Mouse (Mus musculus): ENCODE data around the gene Pds5b. TPM values are rescaled to one million over a fixed set of nuclear protein-coding genes. Genes with fewer than 3 reads are reported as not detected.
"Not testable (repeated sequence)": the region's sequence is repeated elsewhere in the genome, so short reads cannot be mapped to it uniquely, and the experiment has no call there.

The Pds5b gene
- total RNA-seq, 4 experiments from 2014 or later = 66.0 to 88.3 (median 80.5) TPM

- peak in 1 of 2 experiments; percentile 48 for DNase-seq (ENCODE audit: low spot score in 2 of 2)
Measured at GRCm38 (mm10) chr5:150702714-150703113, 29.2 kb downstream of the Pds5b start.

- DNase-seq (ENCODE audit: low spot score in 2 of 2) = not testable (repeated sequence)
Measured at GRCm38 (mm10) chr5:150706651-150707050, 33.1 kb downstream of the Pds5b start.

- not testable (repeated sequence) for DNase-seq (ENCODE audit: low spot score in 2 of 2)
Measured at GRCm38 (mm10) chr5:150707181-150707580, 33.6 kb downstream of the Pds5b start.

GRCm38 (mm10) chr5:150711503-150711902 is 38.0 kb downstream of the Pds5b start:
- DNase-seq (ENCODE audit: low spot score in 2 of 2) = no peak

- no peak for DNase-seq (ENCODE audit: low spot score in 2 of 2)
Measured at GRCm38 (mm10) chr5:150713431-150713830, 39.9 kb downstream of the Pds5b start.

- DNase-seq (ENCODE audit: low spot score in 2 of 2) = no peak
Measured at GRCm38 (mm10) chr5:150717775-150718174, 44.2 kb downstream of the Pds5b start.

- no peak for DNase-seq (ENCODE audit: low spot score in 2 of 2)
Measured at GRCm38 (mm10) chr5:150724641-150725040, 51.1 kb downstream of the Pds5b start.

GRCm38 (mm10) chr5:150737028-150737427 is 63.5 kb downstream of the Pds5b start:
- not testable (repeated sequence) for DNase-seq (ENCODE audit: low spot score in 2 of 2)

- no peak for DNase-seq (ENCODE audit: low spot score in 2 of 2)
Measured at GRCm38 (mm10) chr5:150739311-150739710, 65.8 kb downstream of the Pds5b start.

- no peak for DNase-seq (ENCODE audit: low spot score in 2 of 2)
Measured at GRCm38 (mm10) chr5:150740597-150740996, 67.1 kb downstream of the Pds5b start.

GRCm38 (mm10) chr5:150756623-150757022 is 83.1 kb downstream of the Pds5b start:
- no peak for DNase-seq (ENCODE audit: low spot score in 2 of 2)

GRCm38 (mm10) chr5:150772403-150772802 is 98.9 kb downstream of the Pds5b start:
- DNase-seq (ENCODE audit: low spot score in 2 of 2) = no peak

- DNase-seq (ENCODE audit: low spot score in 2 of 2) = no peak
Measured at GRCm38 (mm10) chr5:150773083-150773482, 99.5 kb downstream of the Pds5b start.

GRCm38 (mm10) chr5:150788261-150788660 is 114.7 kb downstream of the Pds5b start:
- no peak for DNase-seq (ENCODE audit: low spot score in 2 of 2)

- DNase-seq (ENCODE audit: low spot score in 2 of 2) = no peak
Measured at GRCm38 (mm10) chr5:150789039-150789438, 115.5 kb downstream of the Pds5b start.

GRCm38 (mm10) chr5:150794181-150794580 is 120.6 kb downstream of the Pds5b start:
- DNase-seq (ENCODE audit: low spot score in 2 of 2) = no peak

GRCm38 (mm10) chr5:150800056-150800455 is 126.5 kb downstream of the Pds5b start:
- no peak for DNase-seq (ENCODE audit: low spot score in 2 of 2)

GRCm38 (mm10) chr5:150814111-150814990 is 140.8 kb downstream of the Pds5b start:
- DNase-seq (ENCODE audit: low spot score in 2 of 2) = no peak

- no peak for DNase-seq (ENCODE audit: low spot score in 2 of 2)
Measured at GRCm38 (mm10) chr5:150815400-150815799, 141.9 kb downstream of the Pds5b start.

- no peak for DNase-seq (ENCODE audit: low spot score in 2 of 2)
Measured at GRCm38 (mm10) chr5:150816775-150817174, 143.2 kb downstream of the Pds5b start.

- DNase-seq (ENCODE audit: low spot score in 2 of 2) = no peak
Measured at GRCm38 (mm10) chr5:150818041-150818440, 144.5 kb downstream of the Pds5b start.

GRCm38 (mm10) chr5:150818886-150819285 is 145.3 kb downstream of the Pds5b start:
- no peak for DNase-seq (ENCODE audit: low spot score in 2 of 2)

- no peak for DNase-seq (ENCODE audit: low spot score in 2 of 2)
Measured at GRCm38 (mm10) chr5:150819520-150819919, 146.0 kb downstream of the Pds5b start.
